Comparison of ENCODE assay signal across 8 mouse cellular contexts in the genomic region with DNA sequence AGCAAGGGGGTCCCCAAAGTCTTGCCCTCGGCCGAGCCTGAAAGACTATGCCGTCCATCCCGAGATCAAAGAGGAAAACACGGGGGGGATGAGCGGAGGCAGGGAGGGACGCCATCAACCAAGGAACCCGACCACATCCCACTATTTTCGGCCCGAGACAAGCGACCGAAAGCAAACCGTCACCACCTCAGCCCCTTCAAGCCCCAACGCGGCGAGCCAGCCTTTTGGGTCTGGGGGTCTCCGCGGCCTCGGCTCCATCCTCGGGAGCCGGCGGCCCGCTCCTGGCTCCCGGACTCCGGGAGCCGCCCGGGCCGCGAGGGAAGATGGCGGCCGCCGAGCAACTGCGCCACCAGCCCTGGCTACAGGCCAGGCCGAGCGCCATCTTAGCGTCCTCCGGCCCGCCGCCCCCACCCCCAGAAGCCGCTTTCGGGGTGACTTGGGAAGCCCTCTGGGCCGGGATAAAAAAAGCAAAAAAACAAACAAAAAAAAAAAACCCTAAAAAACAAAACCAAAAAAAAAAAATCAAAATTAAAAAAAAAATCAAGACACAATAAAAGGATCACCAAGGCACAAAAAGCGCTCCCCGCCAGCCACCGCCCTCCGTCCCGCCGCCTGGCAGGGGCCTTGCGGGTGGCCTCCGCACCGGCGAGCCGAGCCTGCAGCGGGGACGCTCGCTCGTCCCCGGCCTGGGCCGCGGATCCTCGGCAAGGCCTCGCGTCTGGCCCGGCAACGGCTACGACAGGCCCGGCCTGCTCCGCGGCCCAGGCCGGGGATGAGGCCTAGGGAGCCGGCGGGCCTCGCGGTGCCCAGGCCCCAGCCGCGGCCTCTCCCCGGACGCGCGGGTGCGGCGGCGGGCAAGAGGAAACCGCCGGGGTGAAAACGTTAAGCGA. TPM values are rescaled to one million over a fixed set of nuclear protein-coding genes. Genes with fewer than 3 reads are reported as not detected.
DNase-seq lines count a peak whose midpoint lies in the region; ATAC-seq and TF ChIP-seq lines count a peak whose summit lies in the region.

No protein-coding gene starts in this region.

- H3K4me3 ChIP-seq in cortical plate, adult 2 months (ENCODE audit: insufficient read depth, low read length) = peak overlapping the region; percentile 97
- H3K4me3 ChIP-seq in intestine, embryonic 15.5 days (replicated peaks) = peak overlapping the region; percentile 86
- peak overlapping the region; percentile 97 for H3K4me3 ChIP-seq in limb, embryonic 10.5 days
- peak overlapping the region; percentile 99 for H3K4me3 ChIP-seq in midbrain, embryonic 12.5 days

- peaks cover 3% of the 10 kb centered on the region; the same call in 1 of the 2 replicates for H3K4me1 ChIP-seq in cortical plate, adult 2 months (ENCODE audit: control insufficient read depth, insufficient read depth, low read length)
- peaks cover 25% of the 10 kb centered on the region for H3K4me1 ChIP-seq in intestine, embryonic 15.5 days (replicated peaks)
- peaks cover 47% of the 10 kb centered on the region for H3K4me1 ChIP-seq in limb, embryonic 10.5 days
- peaks cover 29% of the 10 kb centered on the region for H3K4me1 ChIP-seq in midbrain, embryonic 12.5 days

- H3K9me3 ChIP-seq in intestine, embryonic 15.5 days = no peaks in the 10 kb centered on the region
- no peaks in the 10 kb centered on the region for H3K9me3 ChIP-seq in limb, embryonic 10.5 days (replicated peaks)
- no peaks in the 10 kb centered on the region for H3K9me3 ChIP-seq in midbrain, embryonic 12.5 days

- peak overlapping the region; percentile 59 for H3K4me2 ChIP-seq in intestine, embryonic 15.5 days (replicated peaks)
- peak overlapping the region; percentile 71 for H3K4me2 ChIP-seq in midbrain, embryonic 12.5 days (replicated peaks)

- TF ChIP-seq POLR2A in cortical plate, adult 2 months (IDR thresholded peaks at IDR 0.05; ENCODE audit: extremely low read depth, insufficient read depth, low read length) = no peak

- TF ChIP-seq CTCF in cortical plate, adult 2 months (IDR thresholded peaks at IDR 0.05; ENCODE audit: extremely low read depth, insufficient read depth, low read length) = no peak

- under 1% methylated on average over 87 of the region's 87 CpGs for WGBS in intestine, embryonic 15.5 days
- WGBS in limb, embryonic 10.5 days = under 1% methylated on average over 87 of the region's 87 CpGs
- WGBS in midbrain, embryonic 12.5 days = under 1% methylated on average over 87 of the region's 87 CpGs

- peak overlapping the region; percentile 100 for H3K27ac ChIP-seq in cortical plate, adult 2 months (ENCODE audit: insufficient read depth, low read length)
- H3K27ac ChIP-seq in intestine, embryonic 15.5 days = peak overlapping the region; percentile 100
- peak overlapping the region; percentile 100 for H3K27ac ChIP-seq in limb, embryonic 10.5 days
- peak overlapping the region; percentile 100 for H3K27ac ChIP-seq in midbrain, embryonic 12.5 days (replicated peaks)

- H3K36me3 ChIP-seq in intestine, embryonic 15.5 days = no peaks in the 10 kb centered on the region; the same call in 1 of the 2 replicates
- peaks cover 5% of the 10 kb centered on the region for H3K36me3 ChIP-seq in limb, embryonic 10.5 days
- no peaks in the 10 kb centered on the region for H3K36me3 ChIP-seq in midbrain, embryonic 12.5 days

- H3K27me3 ChIP-seq in intestine, embryonic 15.5 days (replicated peaks) = no peaks in the 10 kb centered on the region
- no peaks in the 10 kb centered on the region for H3K27me3 ChIP-seq in limb, embryonic 10.5 days (ENCODE audit: low read depth, poor library complexity, severe bottlenecking)
- no peaks in the 10 kb centered on the region for H3K27me3 ChIP-seq in midbrain, embryonic 12.5 days

- DNase-seq in adipocyte (ENCODE audit: low spot score) = peak; percentile 81
- DNase-seq in gastrocnemius, postnatal 25 days = peak; percentile 81
- DNase-seq in limb, embryonic 10.5 days (ENCODE audit: low spot score) = peak; percentile 81
- DNase-seq in skeletal muscle tissue, adult 2 months (ENCODE audit: low read depth, low spot score) = peak; percentile 86

- peak; percentile 50 for ATAC-seq in intestine, embryonic 15.5 days
- ATAC-seq in midbrain, embryonic 12.5 days (ENCODE audit: low FRiP score, low read depth) = 0 out of 2 replicates have a peak, but pooled peaks have one; percentile 38
- ATAC-seq in megakaryocyte-erythroid progenitor cell, adult 5-6 weeks (replicated peaks; ENCODE audit: low FRiP score, low TSS enrichment, poor library complexity, severe bottlenecking) = no peak

- peak overlapping the region; percentile 100 for H3K9ac ChIP-seq in intestine, embryonic 15.5 days
- H3K9ac ChIP-seq in midbrain, embryonic 12.5 days (replicated peaks) = peak overlapping the region; percentile 100

RNA-seq across cellular contexts. Expression of a gene that starts 1.6 kb away (rescaled TPM):
- 33.1 and 33.9 TPM in 2 replicates for polyA plus RNA-seq in cortical plate, adult 2 months (2012; rRNA removed)
- total RNA-seq in gastrocnemius, postnatal 25 days (2021) = 1 to 10 TPM; 7.5 to 9.2 TPM
- polyA plus RNA-seq in intestine, embryonic 15.5 days (2015; fragmentation: Nextera tagmentation; extraction: Ambion mirVana) = 3.5 and 4.6 TPM in 2 replicates
- polyA plus RNA-seq in limb, embryonic 10.5 days (2016; fragmentation: Nextera tagmentation; extraction: Ambion mirVana) = 3.6 and 4.3 TPM in 2 replicates
- 7.8 and 7.9 TPM in 2 replicates for polyA plus RNA-seq in midbrain, embryonic 12.5 days (2016; fragmentation: Nextera tagmentation; extraction: Ambion mirVana)
- 24.6 and 28.7 TPM in 2 replicates for total RNA-seq in megakaryocyte-erythroid progenitor cell, adult 5-6 weeks (2014; fragmentation: Nextera tagmentation)
- 10.4 and 16.5 TPM in 2 replicates for total RNA-seq in megakaryocyte-erythroid progenitor cell, adult 5-6 weeks (2017)

RNA-seq across cellular contexts. Expression of a gene that starts 33.8 kb away (rescaled TPM):
- polyA plus RNA-seq in cortical plate, adult 2 months (2012; rRNA removed) = 25.6 and 26.1 TPM in 2 replicates
- 1 to 10 TPM; 7.1 to 8.5 TPM for total RNA-seq in gastrocnemius, postnatal 25 days (2021)
- 48.2 and 48.6 TPM in 2 replicates for polyA plus RNA-seq in intestine, embryonic 15.5 days (2015; fragmentation: Nextera tagmentation; extraction: Ambion mirVana)
- polyA plus RNA-seq in limb, embryonic 10.5 days (2016; fragmentation: Nextera tagmentation; extraction: Ambion mirVana) = 62.1 and 66.3 TPM in 2 replicates
- 68.4 and 75.1 TPM in 2 replicates for polyA plus RNA-seq in midbrain, embryonic 12.5 days (2016; fragmentation: Nextera tagmentation; extraction: Ambion mirVana)
- total RNA-seq in megakaryocyte-erythroid progenitor cell, adult 5-6 weeks (2014; fragmentation: Nextera tagmentation) = 19.3 and 20.4 TPM in 2 replicates
- 10.9 and 13.3 TPM in 2 replicates for total RNA-seq in megakaryocyte-erythroid progenitor cell, adult 5-6 weeks (2017)

RNA-seq across cellular contexts. Expression of a gene that starts 53.5 kb away (rescaled TPM):
- not detected in 2 replicates for polyA plus RNA-seq in cortical plate, adult 2 months (2012; rRNA removed)
- total RNA-seq in gastrocnemius, postnatal 25 days (2021) = not detected
- polyA plus RNA-seq in intestine, embryonic 15.5 days (2015; fragmentation: Nextera tagmentation; extraction: Ambion mirVana) = not detected in 2 replicates
- polyA plus RNA-seq in limb, embryonic 10.5 days (2016; fragmentation: Nextera tagmentation; extraction: Ambion mirVana) = not detected in 2 replicates
- polyA plus RNA-seq in midbrain, embryonic 12.5 days (2016; fragmentation: Nextera tagmentation; extraction: Ambion mirVana) = not detected in 2 replicates
- total RNA-seq in megakaryocyte-erythroid progenitor cell, adult 5-6 weeks (2014; fragmentation: Nextera tagmentation) = not detected in 2 replicates
- not detected in 2 replicates for total RNA-seq in megakaryocyte-erythroid progenitor cell, adult 5-6 weeks (2017)
